Mouse (Mus musculus) forebrain, embryonic 13.5 days (tissue): ENCODE results near the gene Atp6v1a. TPM values are rescaled to one million over a fixed set of nuclear protein-coding genes. Genes with fewer than 3 reads are reported as not detected.

ENCODE experiments used
- ATAC-seq: fragments of 200-750 bp; cut with Nextera tagmentation; 2 replicates; pipeline ENCODE4 v1.8.0; 2017
- H3K27ac ChIP-seq: fragments of 300-500 bp; sonication (generic); 2 replicates; pipeline ENCODE4 v1.5.1; 2015; ENCODE audit warnings: inconsistent platforms, mild to moderate bottlenecking, moderate library complexity
- H3K27me3 ChIP-seq: fragments of 300-500 bp; sonication (generic); 2 replicates; pipeline ENCODE4 v1.6.1; 2015; ENCODE audit warnings: mild to moderate bottlenecking, inconsistent platforms
- H3K36me3 ChIP-seq: fragments of 300-500 bp; sonication (generic); 2 replicates; pipeline ENCODE4 v1.6.1; 2015; ENCODE audit warnings: mild to moderate bottlenecking, inconsistent platforms; ENCODE audit not compliant: poor library complexity, severe bottlenecking
- H3K4me1 ChIP-seq: fragments of 300-500 bp; sonication (generic); 2 replicates; pipeline ENCODE4 v1.6.1; 2015; ENCODE audit warnings: inconsistent platforms
- H3K4me2 ChIP-seq: fragments of 300-500 bp; sonication (generic); 2 replicates; pipeline ENCODE4 v1.6.1; 2015; ENCODE audit warnings: inconsistent platforms, mild to moderate bottlenecking, moderate library complexity
- H3K4me3 ChIP-seq: fragments of 300-500 bp; sonication (generic); 2 replicates; pipeline ENCODE4 v1.5.1; 2015; ENCODE audit warnings: mild to moderate bottlenecking, inconsistent platforms
- H3K9ac ChIP-seq: fragments of 300-500 bp; sonication (generic); 2 replicates; pipeline ENCODE4 v1.6.1; 2015; ENCODE audit warnings: mild to moderate bottlenecking, inconsistent platforms
- H3K9me3 ChIP-seq: fragments of 300-500 bp; sonication (generic); replicated peaks from 2 replicates; pipeline ENCODE4 v1.6.1; 2016; ENCODE audit warnings: inconsistent platforms
- WGBS: fragments of 180-500 bp; shearing (Covaris S2); methylation state at CpG from one replicate; pipeline ENCODE4 v1.1.7; 2015; 5-methylcytosine and 5-hydroxymethylcytosine counted together
- polyA plus RNA-seq: library from polyadenylated mRNA; unstranded; fragments of >200 nt; fragmentation: Nextera tagmentation; extraction: Ambion mirVana; gene quantifications from 2 replicates; pipeline ENCODE4 v1.2.1, GENCODE M21; 2015

Atp6v1a gene
- polyA plus RNA-seq, 1 experiment from 2014 or later: 63.6 TPM

GRCm38 (mm10) chr16:44168990-44169389 lies 29.5 kb upstream of the Atp6v1a start:
- no peak overlapping the region for H3K27ac ChIP-seq
- no peak overlapping the region for H3K4me2 ChIP-seq
- no peaks in the 10 kb centered on the region for H3K36me3 ChIP-seq
- peaks cover 2% of the 10 kb centered on the region for H3K4me1 ChIP-seq
- H3K9ac ChIP-seq: no peak overlapping the region
- no peaks in the 10 kb centered on the region for H3K27me3 ChIP-seq
- no peak overlapping the region for H3K4me3 ChIP-seq
- no peak for ATAC-seq
- no peaks in the 10 kb centered on the region for H3K9me3 ChIP-seq
- WGBS: 83% methylated on average over 4 of the region's 4 CpGs

- 70% methylated on average over 3 of the region's 3 CpGs for WGBS
- no peaks in the 10 kb centered on the region for H3K9me3 ChIP-seq
- no peak overlapping the region for H3K4me3 ChIP-seq
- peaks cover under 1% of the 10 kb centered on the region; the same call in 1 of the 2 replicates for H3K36me3 ChIP-seq
- no peaks in the 10 kb centered on the region for H3K4me1 ChIP-seq
- no peak for ATAC-seq
- H3K9ac ChIP-seq: no peak overlapping the region
- H3K27me3 ChIP-seq: no peaks in the 10 kb centered on the region
- H3K4me2 ChIP-seq: no peak overlapping the region
- H3K27ac ChIP-seq: no peak overlapping the region
Observed at GRCm38 (mm10) chr16:44165182-44165581, 25.7 kb upstream of the Atp6v1a start.

GRCm38 (mm10) chr16:44163831-44164230 lies 24.3 kb upstream of the Atp6v1a start:
- H3K4me3 ChIP-seq: no peak overlapping the region
- no peak overlapping the region for H3K9ac ChIP-seq
- peaks cover 13% of the 10 kb centered on the region for H3K36me3 ChIP-seq
- no peaks in the 10 kb centered on the region for H3K9me3 ChIP-seq
- no peak for ATAC-seq
- H3K27me3 ChIP-seq: no peaks in the 10 kb centered on the region
- 86% methylated on average over 2 of the region's 2 CpGs for WGBS
- no peak overlapping the region for H3K4me2 ChIP-seq
- H3K27ac ChIP-seq: no peak overlapping the region
- H3K4me1 ChIP-seq: no peaks in the 10 kb centered on the region

GRCm38 (mm10) chr16:44159325-44159724 lies 19.8 kb upstream of the Atp6v1a start:
- peaks cover 26% of the 10 kb centered on the region for H3K36me3 ChIP-seq
- no peaks in the 10 kb centered on the region for H3K9me3 ChIP-seq
- ATAC-seq: no peak
- no peak overlapping the region for H3K4me2 ChIP-seq
- H3K4me3 ChIP-seq: no peak overlapping the region
- WGBS: 96% methylated on average over 7 of the region's 7 CpGs
- no peaks in the 10 kb centered on the region for H3K4me1 ChIP-seq
- no peaks in the 10 kb centered on the region for H3K27me3 ChIP-seq
- H3K9ac ChIP-seq: no peak overlapping the region
- no peak overlapping the region for H3K27ac ChIP-seq

GRCm38 (mm10) chr16:44154497-44155057 lies 15.1 kb upstream of the Atp6v1a start:
- WGBS: 66% methylated on average over 6 of the region's 6 CpGs
- Histone ChIP-seq H3K9me3 (no peaks in the 10 kb centered on the region), H3K27ac (no peak overlapping the region), H3K4me1 (no peaks in the 10 kb centered on the region), H3K4me3 (no peak overlapping the region), H3K27me3 (no peaks in the 10 kb centered on the region), H3K4me2 (no peak overlapping the region), H3K9ac (no peak overlapping the region), H3K36me3 (peaks cover 21% of the 10 kb centered on the region)
- ATAC-seq: no peak

- H3K4me2 ChIP-seq: no peak overlapping the region
- no peaks in the 10 kb centered on the region for H3K4me1 ChIP-seq
- ATAC-seq: no peak
- no peak overlapping the region for H3K9ac ChIP-seq
- no peak overlapping the region for H3K27ac ChIP-seq
- WGBS: 93% methylated on average over 1 of the region's 1 CpGs
- H3K36me3 ChIP-seq: no peaks in the 10 kb centered on the region
- no peak overlapping the region for H3K4me3 ChIP-seq
- H3K27me3 ChIP-seq: no peaks in the 10 kb centered on the region
- H3K9me3 ChIP-seq: no peaks in the 10 kb centered on the region
Observed at GRCm38 (mm10) chr16:44149002-44149767, 9.7 kb upstream of the Atp6v1a start.

GRCm38 (mm10) chr16:44141483-44141882 lies 2.0 kb upstream of the Atp6v1a start:
- Histone ChIP-seq H3K4me3 (peak overlapping the region; percentile 12; the same call in 1 of the 2 replicates), H3K9ac (no peak overlapping the region), H3K36me3 (no peaks in the 10 kb centered on the region)

GRCm38 (mm10) chr16:44140186-44140787 lies 782 bp upstream of the Atp6v1a start:
- Histone ChIP-seq H3K4me1 (peaks cover 29% of the 10 kb centered on the region), H3K27ac (peak overlapping the region; percentile 98), H3K36me3 (no peaks in the 10 kb centered on the region), H3K9ac (peak overlapping the region; percentile 96), H3K4me3 (peak overlapping the region; percentile 97), H3K9me3 (no peaks in the 10 kb centered on the region), H3K4me2 (peak overlapping the region; percentile 97), H3K27me3 (no peaks in the 10 kb centered on the region)
- WGBS: 0% methylated on average over 35 of the region's 44 CpGs
- peak; percentile 29 for ATAC-seq

More at GRCm38 (mm10) chr16:44141483-44141882, 2.0 kb upstream of the Atp6v1a start:
- 42% methylated on average over 6 of the region's 6 CpGs for WGBS
- H3K27ac ChIP-seq: no peak overlapping the region
- H3K27me3 ChIP-seq: no peaks in the 10 kb centered on the region
- H3K9me3 ChIP-seq: no peaks in the 10 kb centered on the region
- peak overlapping the region; percentile 97 for H3K4me2 ChIP-seq
- no peak for ATAC-seq
- H3K4me1 ChIP-seq: peaks cover 29% of the 10 kb centered on the region

GRCm38 (mm10) chr16:44138979-44139535 lies 448 bp downstream of the Atp6v1a start:
- peak overlapping the region; percentile 98 for H3K27ac ChIP-seq
- no peaks in the 10 kb centered on the region for H3K9me3 ChIP-seq
- peak overlapping the region; percentile 97 for H3K4me3 ChIP-seq
- peak overlapping the region; percentile 97 for H3K4me2 ChIP-seq
- no peaks in the 10 kb centered on the region for H3K27me3 ChIP-seq
- H3K36me3 ChIP-seq: no peaks in the 10 kb centered on the region
- peak overlapping the region; percentile 96 for H3K9ac ChIP-seq
- H3K4me1 ChIP-seq: peaks cover 29% of the 10 kb centered on the region
- under 1% methylated on average over 25 of the region's 25 CpGs for WGBS
- ATAC-seq: peak; percentile 92

- Histone ChIP-seq H3K36me3 (no peaks in the 10 kb centered on the region), H3K4me2 (peak overlapping the region; percentile 97), H3K9ac (peak overlapping the region; percentile 91), H3K9me3 (no peaks in the 10 kb centered on the region), H3K27me3 (no peaks in the 10 kb centered on the region), H3K27ac (peak overlapping the region; percentile 98), H3K4me1 (peaks cover 29% of the 10 kb centered on the region), H3K4me3 (peak overlapping the region; percentile 97)
- 1% methylated on average over 24 of the region's 24 CpGs for whole genome bisulfite sequencing
- ATAC-seq: no peak
Observed at GRCm38 (mm10) chr16:44138377-44138978, 1.0 kb downstream of the Atp6v1a start.

GRCm38 (mm10) chr16:44136511-44137021 lies 2.9 kb downstream of the Atp6v1a start:
- 91% methylated on average over 6 of the region's 6 CpGs for WGBS

More at GRCm38 (mm10) chr16:44136511-44137021, 2.9 kb downstream of the Atp6v1a start:
- ATAC-seq: no peak
- Histone ChIP-seq H3K4me1 (peaks cover 27% of the 10 kb centered on the region), H3K27me3 (no peaks in the 10 kb centered on the region), H3K4me3 (no peak overlapping the region), H3K27ac (no peak overlapping the region), H3K36me3 (no peaks in the 10 kb centered on the region), H3K9me3 (no peaks in the 10 kb centered on the region), H3K4me2 (no peak overlapping the region), H3K9ac (no peak overlapping the region)
